Mouse (Mus musculus) lung, adult 2 months (tissue): ENCODE results near the gene Tmprss2.

Source experiments
- CTCF ChIP-seq: fragments of 200-500 bp; IDR thresholded peaks from 2 replicates; pipeline ENCODE4 v1.5.1; 2011; ENCODE audit warnings: mild to moderate bottlenecking, low read length, control low read depth; ENCODE audit not compliant: insufficient read depth
- POLR2A ChIP-seq: fragments of 200-500 bp; IDR thresholded peaks from 2 replicates; pipeline ENCODE4 v1.6.1; 2011; ENCODE audit warnings: low read depth, mild to moderate bottlenecking, control low read depth, low read length, borderline replicate concordance; ENCODE audit errors: extremely low read depth

DNA sequence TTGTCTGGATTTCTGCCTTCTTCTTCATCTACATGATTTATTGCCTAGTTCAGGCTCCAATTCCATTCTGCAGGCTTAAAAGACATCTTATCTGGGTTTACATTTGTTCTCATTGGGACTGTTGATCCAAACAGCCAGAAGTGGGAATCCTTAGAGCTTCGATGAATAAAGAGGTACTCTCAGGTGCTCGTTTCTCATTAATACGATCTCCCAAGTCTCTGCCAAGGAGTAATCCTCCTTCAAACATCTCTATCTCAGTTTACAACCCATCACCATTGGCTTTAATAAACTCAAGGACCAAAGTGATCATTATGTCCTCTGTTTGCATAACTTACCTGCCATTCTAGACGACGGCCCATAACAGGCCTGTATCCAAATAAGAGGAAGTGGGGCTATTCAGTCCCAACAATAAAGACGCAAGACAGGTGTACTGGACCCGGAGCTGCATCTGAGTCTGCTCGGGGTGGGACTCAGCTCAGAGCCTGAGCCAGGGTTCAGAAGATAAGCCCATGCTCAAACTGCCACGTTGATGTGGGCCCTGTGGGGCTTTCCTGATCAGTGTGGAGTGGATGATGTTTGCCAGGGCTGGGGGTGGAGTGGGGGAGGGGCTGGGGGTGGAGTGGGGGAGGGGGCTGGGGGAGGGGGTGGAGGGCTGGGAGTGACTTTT is 38.7 kb upstream of the Tmprss2 start:
- no peak for TF ChIP-seq CTCF
- no peak for TF ChIP-seq POLR2A
